Mouse (Mus musculus) forebrain, embryonic 15.5 days (tissue): ENCODE data around the gene Smg5. TPM values are rescaled to one million over a fixed set of nuclear protein-coding genes. Genes with fewer than 3 reads are reported as not detected.

Experiments
- ATAC-seq: fragments of 200-750 bp; cut with Nextera tagmentation; replicated peaks from 2 replicates; pipeline ENCODE4 v1.8.0; 2017; ENCODE audit warnings: mild to moderate bottlenecking, moderate TSS enrichment, moderate library complexity
- H3K27ac ChIP-seq: fragments of 300-500 bp; sonication (generic); replicated peaks from 2 replicates; pipeline ENCODE4 v1.5.1; 2015; ENCODE audit warnings: mild to moderate bottlenecking, inconsistent platforms
- H3K27me3 ChIP-seq: fragments of 300-500 bp; sonication (generic); 2 replicates; pipeline ENCODE4 v1.6.1; 2015; ENCODE audit warnings: inconsistent platforms
- H3K36me3 ChIP-seq: fragments of 300-500 bp; sonication (generic); 2 replicates; pipeline ENCODE4 v1.6.1; 2015; ENCODE audit warnings: mild to moderate bottlenecking, inconsistent platforms
- H3K4me1 ChIP-seq: fragments of 300-500 bp; sonication (generic); 2 replicates; pipeline ENCODE4 v1.6.1; 2015; ENCODE audit warnings: inconsistent platforms
- H3K4me2 ChIP-seq: fragments of 300-500 bp; sonication (generic); replicated peaks from 2 replicates; pipeline ENCODE4 v1.6.1; 2015; ENCODE audit warnings: mild to moderate bottlenecking, inconsistent platforms
- H3K4me3 ChIP-seq: fragments of 300-500 bp; sonication (generic); 2 replicates; pipeline ENCODE4 v1.5.1; 2015; ENCODE audit warnings: mild to moderate bottlenecking, inconsistent platforms
- H3K9ac ChIP-seq: fragments of 300-500 bp; sonication (generic); replicated peaks from 2 replicates; pipeline ENCODE4 v1.6.1; 2015; ENCODE audit warnings: mild to moderate bottlenecking, inconsistent platforms
- H3K9me3 ChIP-seq: fragments of 300-500 bp; sonication (generic); 2 replicates; pipeline ENCODE4 v1.6.1; 2016; ENCODE audit warnings: inconsistent platforms
- WGBS: fragments of 180-500 bp; shearing (Covaris S2); methylation state at CpG from one replicate; pipeline ENCODE4 v1.1.7; 2015; ENCODE audit warnings: mixed read lengths; 5-methylcytosine and 5-hydroxymethylcytosine counted together
- polyA plus RNA-seq: library from polyadenylated mRNA; unstranded; fragments of >200 nt; fragmentation: Nextera tagmentation; extraction: Ambion mirVana; gene quantifications from 2 replicates; pipeline ENCODE4 v1.2.1, GENCODE M21; 2015

Smg5 gene
- polyA plus RNA-seq, 1 experiment from 2014 or later: 59.8 TPM

- no peaks in the 10 kb centered on the region for H3K9me3 ChIP-seq
- ATAC-seq: no peak
- H3K36me3 ChIP-seq: peaks cover 6% of the 10 kb centered on the region; the same call in 1 of the 2 replicates
- H3K4me3 ChIP-seq: no peak overlapping the region
- WGBS: 16% methylated on average over 2 of the region's 2 CpGs
- no peak overlapping the region for H3K4me2 ChIP-seq
- no peak overlapping the region for H3K27ac ChIP-seq
- no peaks in the 10 kb centered on the region for H3K27me3 ChIP-seq
- H3K4me1 ChIP-seq: peaks cover 8% of the 10 kb centered on the region
- no peak overlapping the region for H3K9ac ChIP-seq
Measured at GRCm38 (mm10) chr3:88331282-88331681, 4.8 kb upstream of the Smg5 start.

GRCm38 (mm10) chr3:88334029-88334658 lies 1.9 kb upstream of the Smg5 start:
- H3K4me3 ChIP-seq: no peak overlapping the region
- H3K27ac ChIP-seq: no peak overlapping the region
- ATAC-seq: no peak
- no peaks in the 10 kb centered on the region for H3K36me3 ChIP-seq
- WGBS: 63% methylated on average over 12 of the region's 12 CpGs
- H3K4me1 ChIP-seq: peaks cover 20% of the 10 kb centered on the region
- no peaks in the 10 kb centered on the region for H3K27me3 ChIP-seq
- no peak overlapping the region for H3K4me2 ChIP-seq
- no peaks in the 10 kb centered on the region for H3K9me3 ChIP-seq
- no peak overlapping the region for H3K9ac ChIP-seq

- Histone ChIP-seq H3K4me2 (peak overlapping the region; percentile 72), H3K27ac (no peak overlapping the region), H3K4me3 (peak overlapping the region; percentile 71), H3K4me1 (peaks cover 20% of the 10 kb centered on the region), H3K9ac (peak overlapping the region; percentile 66), H3K27me3 (no peaks in the 10 kb centered on the region), H3K9me3 (no peaks in the 10 kb centered on the region), H3K36me3 (no peaks in the 10 kb centered on the region)
- no peak for ATAC-seq
- WGBS: 38% methylated on average over 3 of the region's 3 CpGs
Measured at GRCm38 (mm10) chr3:88334902-88335435, 1.1 kb upstream of the Smg5 start.

GRCm38 (mm10) chr3:88335436-88336053 lies 515 bp upstream of the Smg5 start:
- peak; percentile 57 for ATAC-seq
- under 1% methylated on average over 27 of the region's 27 CpGs for WGBS
- peak overlapping the region; percentile 66 for H3K9ac ChIP-seq
- no peaks in the 10 kb centered on the region for H3K9me3 ChIP-seq
- no peaks in the 10 kb centered on the region for H3K27me3 ChIP-seq
- peaks cover 20% of the 10 kb centered on the region for H3K4me1 ChIP-seq
- peak overlapping the region; percentile 72 for H3K4me2 ChIP-seq
- H3K4me3 ChIP-seq: peak overlapping the region; percentile 71
- H3K27ac ChIP-seq: peak overlapping the region; percentile 95
- 0 out of 2 replicates have a peak, but pooled peaks cover under 1% of the 10 kb centered on the region for H3K36me3 ChIP-seq

GRCm38 (mm10) chr3:88337367-88338020 lies 1.4 kb downstream of the Smg5 start:
- no peaks in the 10 kb centered on the region for H3K9me3 ChIP-seq
- H3K4me2 ChIP-seq: peak overlapping the region; percentile 69; the same call in 1 of the 2 replicates
- no peaks in the 10 kb centered on the region for H3K27me3 ChIP-seq
- H3K4me3 ChIP-seq: peak overlapping the region; percentile 71; the same call in 1 of the 2 replicates
- no peak overlapping the region for H3K27ac ChIP-seq
- H3K36me3 ChIP-seq: peaks cover 12% of the 10 kb centered on the region
- peaks cover 20% of the 10 kb centered on the region for H3K4me1 ChIP-seq
- ATAC-seq: no peak
- no peak overlapping the region for H3K9ac ChIP-seq
- 91% methylated on average over 11 of the region's 11 CpGs for WGBS

GRCm38 (mm10) chr3:88338316-88338715 lies 2.3 kb downstream of the Smg5 start:
- ATAC-seq: no peak
- H3K4me1 ChIP-seq: peaks cover 20% of the 10 kb centered on the region
- H3K4me2 ChIP-seq: no peak overlapping the region
- H3K36me3 ChIP-seq: peaks cover 21% of the 10 kb centered on the region
- H3K27me3 ChIP-seq: no peaks in the 10 kb centered on the region
- H3K9ac ChIP-seq: no peak overlapping the region
- 95% methylated on average over 7 of the region's 7 CpGs for WGBS
- H3K27ac ChIP-seq: no peak overlapping the region
- no peak overlapping the region for H3K4me3 ChIP-seq
- no peaks in the 10 kb centered on the region for H3K9me3 ChIP-seq

GRCm38 (mm10) chr3:88339006-88339405 lies 2.9 kb downstream of the Smg5 start:
- Histone ChIP-seq H3K27ac (no peak overlapping the region), H3K4me3 (no peak overlapping the region), H3K4me2 (no peak overlapping the region), H3K9me3 (no peaks in the 10 kb centered on the region), H3K4me1 (peaks cover 20% of the 10 kb centered on the region), H3K36me3 (peaks cover 28% of the 10 kb centered on the region), H3K27me3 (no peaks in the 10 kb centered on the region), H3K9ac (no peak overlapping the region)
- 78% methylated on average over 3 of the region's 3 CpGs for WGBS
- ATAC-seq: no peak

GRCm38 (mm10) chr3:88350732-88351131 lies 14.7 kb downstream of the Smg5 start:
- Histone ChIP-seq H3K4me2 (no peak overlapping the region), H3K4me1 (no peaks in the 10 kb centered on the region), H3K27ac (no peak overlapping the region), H3K9me3 (no peaks in the 10 kb centered on the region), H3K27me3 (no peaks in the 10 kb centered on the region), H3K4me3 (no peak overlapping the region), H3K9ac (no peak overlapping the region), H3K36me3 (peaks cover 97% of the 10 kb centered on the region)
- 95% methylated on average over 13 of the region's 13 CpGs for WGBS
- ATAC-seq: no peak

GRCm38 (mm10) chr3:88352907-88353306 lies 16.8 kb downstream of the Smg5 start:
- Histone ChIP-seq H3K27ac (no peak overlapping the region), H3K4me3 (no peak overlapping the region), H3K4me2 (no peak overlapping the region), H3K4me1 (no peaks in the 10 kb centered on the region), H3K27me3 (no peaks in the 10 kb centered on the region), H3K9me3 (no peaks in the 10 kb centered on the region), H3K9ac (no peak overlapping the region), H3K36me3 (peaks cover 94% of the 10 kb centered on the region)
- WGBS: 97% methylated on average over 9 of the region's 9 CpGs
- no peak for ATAC-seq

GRCm38 (mm10) chr3:88354396-88355165 lies 18.5 kb downstream of the Smg5 start:
- 95% methylated on average over 8 of the region's 8 CpGs for WGBS
- H3K4me1 ChIP-seq: no peaks in the 10 kb centered on the region
- no peak overlapping the region for H3K9ac ChIP-seq
- no peak for ATAC-seq
- no peaks in the 10 kb centered on the region for H3K27me3 ChIP-seq
- no peak overlapping the region for H3K27ac ChIP-seq
- H3K36me3 ChIP-seq: peaks cover 95% of the 10 kb centered on the region
- no peak overlapping the region for H3K4me3 ChIP-seq
- no peaks in the 10 kb centered on the region for H3K9me3 ChIP-seq
- no peak overlapping the region for H3K4me2 ChIP-seq

GRCm38 (mm10) chr3:88359584-88359983 lies 23.5 kb downstream of the Smg5 start:
- Histone ChIP-seq H3K27me3 (no peaks in the 10 kb centered on the region), H3K27ac (no peak overlapping the region), H3K36me3 (peaks cover 74% of the 10 kb centered on the region), H3K4me2 (no peak overlapping the region), H3K4me1 (no peaks in the 10 kb centered on the region), H3K4me3 (no peak overlapping the region), H3K9ac (no peak overlapping the region), H3K9me3 (no peaks in the 10 kb centered on the region)
- ATAC-seq: no peak
- 76% methylated on average over 5 of the region's 5 CpGs for WGBS
